8 mouse cellular contexts compared by ENCODE assay signal in the genomic region with DNA sequence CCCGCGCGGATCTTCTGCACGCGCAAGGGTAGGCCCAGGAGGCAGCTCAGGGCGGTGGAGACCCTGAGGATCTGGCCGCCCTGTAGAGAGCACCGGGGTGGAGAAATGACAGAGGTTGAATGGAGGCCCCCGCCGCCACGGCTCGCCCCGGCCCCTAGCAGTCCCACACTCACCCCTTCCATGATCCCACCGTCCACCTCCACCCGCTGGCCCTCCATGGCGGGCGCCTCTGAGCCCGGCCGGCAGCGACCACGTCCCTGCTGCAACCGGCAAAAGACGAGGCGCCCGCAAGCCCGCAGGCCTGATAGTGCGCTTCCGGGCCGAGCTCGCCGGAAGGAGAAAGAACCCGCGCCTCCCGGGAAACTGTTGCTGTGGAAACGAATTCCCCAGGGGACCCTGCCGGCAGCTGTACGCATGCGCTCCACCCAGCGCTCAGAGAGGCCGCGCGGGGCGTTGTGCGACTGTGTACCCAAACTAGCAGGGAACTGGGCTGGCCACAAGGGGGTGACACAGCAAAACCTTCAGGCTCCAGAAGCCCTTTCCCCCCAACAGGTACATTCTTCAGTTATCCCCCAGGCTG. TPM values are rescaled to one million over a fixed set of nuclear protein-coding genes. Genes with fewer than 3 reads are reported as not detected.
DNase-seq lines count a peak whose midpoint lies in the region; ATAC-seq and TF ChIP-seq lines count a peak whose summit lies in the region.

A gene (minus strand): TSS at position 437 of the 580 bp plus-strand sequence.

- under 1% methylated on average over 38 of the region's 44 CpGs for WGBS in forebrain, embryonic 16.5 days
- under 1% methylated on average over 43 of the region's 44 CpGs for WGBS in lung, embryonic 14.5 days
- WGBS in olfactory bulb, adult 2 months: under 1% methylated on average over 44 of the region's 44 CpGs
- WGBS in thymus, adult 2 months: under 1% methylated on average over 44 of the region's 44 CpGs

- TF ChIP-seq CTCF in layer of hippocampus, adult 2 months (conservative IDR thresholded peaks at IDR 0.05): peak; percentile 95
- TF ChIP-seq CTCF in lung, embryonic 14.5 days (IDR thresholded peaks at IDR 0.05; ENCODE audit: low read depth): peak; percentile 95
- TF ChIP-seq CTCF in olfactory bulb, adult 2 months (IDR thresholded peaks at IDR 0.05; ENCODE audit: insufficient read depth, low read depth, low read length): peak; percentile 82
- peak; percentile 89 for TF ChIP-seq CTCF in thymus, adult 2 months (IDR thresholded peaks at IDR 0.05; ENCODE audit: borderline replicate concordance, control insufficient read depth, extremely low read depth, insufficient read depth, low read length, poor library complexity)

- in situ Hi-C loops in ES-E14 (cut with MboI; ENCODE audit: low sequenced_read_pairs in 2 of 2, unreplicated experiment in 2 of 2): no loop called here

- peak within 1 kb of the TSS; percentile 93 for H3K4me2 ChIP-seq in forebrain, embryonic 16.5 days (ENCODE audit: low read length)
- H3K4me2 ChIP-seq in lung, embryonic 14.5 days: peak within 1 kb of the TSS; percentile 75

- DNase-seq in ES-E14 (ENCODE audit: low read depth, low spot score): peak; percentile 96
- DNase-seq in cerebellum, adult 11-12 months: peak; percentile 97
- DNase-seq in heart, postnatal 36 days: peak; percentile 99 to 100
- DNase-seq in layer of hippocampus, adult 2 months (ENCODE audit: low spot score in 2 of 2): peak; percentile 98
- DNase-seq in lung, embryonic 14.5 days: peak; percentile 99
- peak; percentile 96 for DNase-seq in thymus, adult 2 months

- intact Hi-C loops in heart, postnatal 36 days (cut with DNase I): loop anchor here (2.0 to 5.0 kb wide), 7 partner anchors 55 to 476 kb away; a partner anchor contains a TSS

- no peaks in the 10 kb centered on the region for H3K9me3 ChIP-seq in ES-E14 (ENCODE audit: control insufficient read depth, insufficient read depth, low read depth, low read length)
- no peaks in the 10 kb centered on the region for H3K9me3 ChIP-seq in forebrain, embryonic 16.5 days (ENCODE audit: control insufficient read depth, low read length)
- H3K9me3 ChIP-seq in lung, embryonic 14.5 days (ENCODE audit: low read depth, low read length): no peaks in the 10 kb centered on the region

- H3K27me3 ChIP-seq in forebrain, embryonic 16.5 days (replicated peaks; ENCODE audit: control insufficient read depth, insufficient read depth, low read length): no peaks in the 10 kb centered on the region
- no peaks in the 10 kb centered on the region for H3K27me3 ChIP-seq in lung, embryonic 14.5 days (ENCODE audit: insufficient read depth, low read length)
- no peaks in the 10 kb centered on the region for H3K27me3 ChIP-seq in thymus, adult 2 months (ENCODE audit: control insufficient read depth, insufficient read depth, low read length)

- ATAC-seq in forebrain, embryonic 16.5 days: peak; percentile 96
- ATAC-seq in lung, embryonic 14.5 days (ENCODE audit: insufficient read depth): peak; percentile 95

- peak within 1 kb of the TSS; percentile 72 to 98 for H3K4me3 ChIP-seq in ES-E14 (ENCODE audit: insufficient read depth in 1 of 2, low read depth in 1 of 2, low read length in 2 of 2, poor library complexity in 1 of 2, severe bottlenecking in 1 of 2)
- H3K4me3 ChIP-seq in forebrain, embryonic 16.5 days (replicated peaks; ENCODE audit: low read length): peak within 1 kb of the TSS; percentile 95
- H3K4me3 ChIP-seq in layer of hippocampus, adult 2 months: peak within 1 kb of the TSS; percentile 87
- peak within 1 kb of the TSS; percentile 94 for H3K4me3 ChIP-seq in lung, embryonic 14.5 days (ENCODE audit: low read depth, low read length)
- peak within 1 kb of the TSS; percentile 87 for H3K4me3 ChIP-seq in olfactory bulb, adult 2 months (ENCODE audit: insufficient read depth, low read depth, low read length)
- H3K4me3 ChIP-seq in thymus, adult 2 months (ENCODE audit: control insufficient read depth, insufficient read depth, low read length): peak within 1 kb of the TSS; percentile 81

- peak within 1 kb of the TSS; percentile 96 for H3K9ac ChIP-seq in ES-E14 (ENCODE audit: insufficient read depth, low read depth, low read length, poor library complexity, severe bottlenecking)
- H3K9ac ChIP-seq in forebrain, embryonic 16.5 days (replicated peaks; ENCODE audit: low read depth, low read length): peak within 1 kb of the TSS; percentile 93
- H3K9ac ChIP-seq in lung, embryonic 14.5 days: peak within 1 kb of the TSS; percentile 89

- peaks cover 13% of the 10 kb centered on the region for H3K36me3 ChIP-seq in ES-E14 (ENCODE audit: control insufficient read depth, insufficient read depth, low read length, poor library complexity, severe bottlenecking)
- peaks cover 15% of the 10 kb centered on the region for H3K36me3 ChIP-seq in forebrain, embryonic 16.5 days (ENCODE audit: control insufficient read depth, insufficient read depth)
- H3K36me3 ChIP-seq in lung, embryonic 14.5 days (ENCODE audit: insufficient read depth): peaks cover 35% of the 10 kb centered on the region
- peaks cover 23% of the 10 kb centered on the region for H3K36me3 ChIP-seq in thymus, adult 2 months (ENCODE audit: control insufficient read depth, insufficient read depth, low read length)

- peak; percentile 35; the same call in 1 of the 2 replicates for TF ChIP-seq POLR2A in olfactory bulb, adult 2 months (IDR thresholded peaks at IDR 0.05; ENCODE audit: insufficient read depth, low read depth, low read length)
- TF ChIP-seq POLR2A in thymus, adult 2 months (IDR thresholded peaks at IDR 0.05; ENCODE audit: control insufficient read depth, extremely low read depth, insufficient read depth, low read length, poor library complexity): no peak; the same call in 1 of the 2 replicates

- no peak within 1 kb of the TSS; the same call in 1 of the 2 replicates for H3K27ac ChIP-seq in ES-E14 (ENCODE audit: insufficient read depth, low read depth, low read length, poor library complexity, severe bottlenecking)
- peak within 1 kb of the TSS; percentile 69 for H3K27ac ChIP-seq in forebrain, embryonic 16.5 days (ENCODE audit: low read length)
- H3K27ac ChIP-seq in layer of hippocampus, adult 2 months: peak within 1 kb of the TSS; percentile 91
- peak within 1 kb of the TSS; percentile 46; the same call in 1 of the 2 replicates for H3K27ac ChIP-seq in lung, embryonic 14.5 days (ENCODE audit: low read depth)
- H3K27ac ChIP-seq in olfactory bulb, adult 2 months (ENCODE audit: insufficient read depth, low read depth, low read length): peak within 1 kb of the TSS; percentile 42; the same call in 1 of the 2 replicates
- no peak within 1 kb of the TSS for H3K27ac ChIP-seq in thymus, adult 2 months (ENCODE audit: control insufficient read depth, insufficient read depth, low read length)

- H3K4me1 ChIP-seq in ES-E14 (ENCODE audit: control insufficient read depth in 2 of 2, insufficient read depth in 2 of 2, low read length in 2 of 2, poor library complexity in 1 of 2): peaks cover 0 to 8% of the 10 kb centered on the region in 2 experiments; a peak in 1 of 4 replicates
- peaks cover 17% of the 10 kb centered on the region for H3K4me1 ChIP-seq in forebrain, embryonic 16.5 days (replicated peaks; ENCODE audit: control insufficient read depth, insufficient read depth, low read length)
- peaks cover 4% of the 10 kb centered on the region; the same call in 1 of the 2 replicates for H3K4me1 ChIP-seq in lung, embryonic 14.5 days (ENCODE audit: insufficient read depth)
- H3K4me1 ChIP-seq in olfactory bulb, adult 2 months (ENCODE audit: control insufficient read depth, insufficient read depth, low read length): peaks cover 9% of the 10 kb centered on the region
- H3K4me1 ChIP-seq in thymus, adult 2 months (replicated peaks; ENCODE audit: control insufficient read depth, insufficient read depth, low read length): peaks cover 3% of the 10 kb centered on the region; the same call in 1 of the 2 replicates

TF ChIP-seq in ES-E14, 5 proteins besides CTCF, POLR2A, EP300 and RAD21:
- TF ChIP-seq ZNF384 (IDR thresholded peaks at IDR 0.05; ENCODE audit: low read depth, low read length): no peak
- TF ChIP-seq CHD2 (IDR thresholded peaks at IDR 0.05; ENCODE audit: low read depth, low read length): no peak
- peak; percentile 54; the same call in 1 of the 2 replicates for TF ChIP-seq ZC3H11A (IDR thresholded peaks at IDR 0.05; ENCODE audit: borderline replicate concordance, low read depth, low read length)
- TF ChIP-seq MAFK (IDR thresholded peaks at IDR 0.05; ENCODE audit: insufficient read depth, low read depth, low read length): peak; percentile 52; the same call in 1 of the 2 replicates
- TF ChIP-seq HCFC1 (IDR thresholded peaks at IDR 0.05; ENCODE audit: borderline replicate concordance, insufficient read depth, low read length): 0 out of 2 replicates have a peak, but pooled peaks have one; percentile 50
TF ChIP-seq in ES-E14: peak in this region for 3.

RNA-seq across cellular contexts. Expression of the gene that starts here (rescaled TPM):
- 36.4 and 50.4 TPM in 2 replicates for total RNA-seq in ES-E14 (2012; rRNA removed)
- polyA plus RNA-seq in forebrain, embryonic 16.5 days (2015; fragmentation: Nextera tagmentation; extraction: Ambion mirVana): 104 and 106 TPM in 2 replicates
- total RNA-seq in heart, postnatal 36 days (2021): 10 to 100 TPM; 20.2 to 21.0 TPM
- total RNA-seq in layer of hippocampus, adult 2 months (2021): 10 to 100 TPM; 59.4 to 64.5 TPM
- 70.6 and 80.6 TPM in 2 replicates for polyA plus RNA-seq in lung, embryonic 14.5 days (2014; fragmentation: Nextera tagmentation; extraction: Ambion mirVana)
- not detected in 2 replicates for polyA plus RNA-seq in olfactory bulb, adult 2 months (2012; ENCODE audit: insufficient read depth, insufficient read length, low replicate concordance, missing spikeins)
- 34.9 and 36.7 TPM in 2 replicates for polyA plus RNA-seq in thymus, adult 2 months (2012; rRNA removed)

Comparison
In these comparisons a context has a peak if more than half of its experiments do, and no peak if none do; other contexts are left out.
1. H3K27ac ChIP-seq: peak in forebrain, embryonic 16.5 days (single experiment), layer of hippocampus, adult 2 months (single experiment), lung, embryonic 14.5 days (single experiment) and olfactory bulb, adult 2 months (single experiment); none in ES-E14 (single experiment) and thymus, adult 2 months (single experiment).
2. Peak in every context shown above with its lines, with median percentiles within 50 percentile points of each other: DNase-seq, H3K4me3 ChIP-seq, H3K9ac ChIP-seq and CTCF ChIP-seq.